ENCODE assay signal across 7 mouse cellular contexts in the genomic region with DNA sequence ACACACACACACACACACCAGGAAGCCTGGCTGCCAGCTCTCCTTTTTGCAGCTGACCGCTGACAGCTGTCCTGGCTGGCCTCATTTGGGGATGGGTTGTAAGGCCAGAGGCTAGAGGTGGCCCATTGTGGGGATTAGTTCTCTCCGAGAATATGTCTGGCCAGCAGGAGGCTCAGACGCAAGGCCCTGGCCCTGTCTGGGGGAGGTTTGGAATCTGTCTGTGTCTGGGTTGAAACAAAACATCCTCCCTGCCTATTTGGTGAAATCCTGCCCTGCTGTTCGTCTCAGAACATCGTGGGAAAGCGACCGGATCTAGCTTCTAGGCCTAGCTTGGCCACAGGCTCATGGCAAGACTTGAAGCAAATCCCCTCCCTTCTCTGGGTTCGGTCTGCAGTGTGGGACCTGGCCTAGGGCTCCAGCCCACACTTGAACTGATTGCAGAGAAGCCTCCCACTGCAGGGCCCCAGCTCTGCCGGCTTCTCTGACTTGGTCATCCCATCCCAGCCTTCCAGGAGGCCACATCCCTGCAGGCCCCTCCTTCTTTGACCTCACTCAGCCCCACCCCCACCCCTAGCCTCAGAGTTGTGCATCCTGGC. TPM values are rescaled to one million over a fixed set of nuclear protein-coding genes. Genes with fewer than 3 reads are reported as not detected.
DNase-seq lines count a peak whose midpoint lies in the region; ATAC-seq and TF ChIP-seq lines count a peak whose summit lies in the region.

No protein-coding gene starts in this region.

- no peaks in the 10 kb centered on the region for H3K36me3 ChIP-seq in liver, embryonic 13.5 days
- H3K36me3 ChIP-seq in stomach, postnatal 0 days (ENCODE audit: control insufficient read depth, insufficient read depth, low read length), result no peaks in the 10 kb centered on the region

- H3K27ac ChIP-seq in liver, embryonic 13.5 days, result peak overlapping the region; percentile 23; the same call in 1 of the 2 replicates
- H3K27ac ChIP-seq in stomach, postnatal 0 days (replicated peaks), result peak overlapping the region; percentile 50

- no peak for ATAC-seq in liver, embryonic 13.5 days (ENCODE audit: low read depth)
- ATAC-seq in stomach, postnatal 0 days (ENCODE audit: low FRiP score, low TSS enrichment), result peak; percentile 73

- TF ChIP-seq EP300 in stomach, postnatal 0 days (optimal IDR thresholded peaks at IDR 0.05), result no peak

- H3K4me3 ChIP-seq in liver, embryonic 13.5 days (replicated peaks), result no peak overlapping the region
- H3K4me3 ChIP-seq in stomach, postnatal 0 days (ENCODE audit: low read depth, low read length), result no peak overlapping the region

- WGBS in liver, embryonic 13.5 days (ENCODE audit: insufficient replicate concordance), result 41% methylated on average over 9 of the region's 9 CpGs
- 34% methylated on average over 9 of the region's 9 CpGs for WGBS in stomach, postnatal 0 days

- H3K27me3 ChIP-seq in liver, embryonic 13.5 days, result no peaks in the 10 kb centered on the region
- H3K27me3 ChIP-seq in stomach, postnatal 0 days (ENCODE audit: control insufficient read depth, insufficient read depth, low read length), result no peaks in the 10 kb centered on the region

- no peaks in the 10 kb centered on the region for H3K9me3 ChIP-seq in liver, embryonic 13.5 days (replicated peaks)
- no peaks in the 10 kb centered on the region for H3K9me3 ChIP-seq in stomach, postnatal 0 days (ENCODE audit: control insufficient read depth, low read length)

- H3K9ac ChIP-seq in liver, embryonic 13.5 days, result no peak overlapping the region
- no peak overlapping the region for H3K9ac ChIP-seq in stomach, postnatal 0 days (ENCODE audit: low read length)

- peaks cover 15% of the 10 kb centered on the region for H3K4me1 ChIP-seq in liver, embryonic 13.5 days (replicated peaks)
- peaks cover 5% of the 10 kb centered on the region; the same call in 1 of the 2 replicates for H3K4me1 ChIP-seq in stomach, postnatal 0 days (replicated peaks; ENCODE audit: control insufficient read depth, insufficient read depth)

- DNase-seq in brain, embryonic 14.5 days (ENCODE audit: low read depth), result peak; percentile 43
- peak; percentile 97 for DNase-seq in fibroblast of lung, adult 2 months (ENCODE audit: low read depth)
- peak; percentile 58 to 61 for DNase-seq in heart, postnatal 36 days
- no peak for DNase-seq in liver, embryonic 13.5 days
- DNase-seq in stomach, postnatal 0 days (ENCODE audit: low spot score), result no peak
- DNase-seq in adrenal gland, postnatal 4 days (ENCODE audit: low spot score in 2 of 2), result no peak
- no peak for DNase-seq in left cerebral cortex, postnatal 4 days

- no peak overlapping the region for H3K4me2 ChIP-seq in liver, embryonic 13.5 days
- H3K4me2 ChIP-seq in stomach, postnatal 0 days (replicated peaks; ENCODE audit: low read depth), result no peak overlapping the region

- intact Hi-C loops in heart, postnatal 36 days (cut with DNase I), result no loop called here
- intact Hi-C loops in left cerebral cortex, postnatal 4 days (cut with DNase I), result no loop called here

- no peak for TF ChIP-seq CTCF in brain, embryonic 14.5 days (IDR thresholded peaks at IDR 0.05; ENCODE audit: borderline replicate concordance, extremely low read depth, insufficient read depth, insufficient read length)
- TF ChIP-seq CTCF in stomach, postnatal 0 days (IDR thresholded peaks at IDR 0.05; ENCODE audit: low read depth), result peak; percentile 53

- no peak for TF ChIP-seq POLR2A in brain, embryonic 14.5 days (IDR thresholded peaks at IDR 0.05; ENCODE audit: borderline replicate concordance, extremely low read depth, insufficient read depth, insufficient read length, poor library complexity, severe bottlenecking)

RNA-seq across cellular contexts. Expression of a gene that starts 17.1 kb away (rescaled TPM):
- 11.8 and 14.4 TPM in 2 replicates for polyA plus RNA-seq in brain, embryonic 14.5 days (2012; rRNA removed)
- total RNA-seq in heart, postnatal 36 days (2021), result 10 to 100 TPM; 29.6 TPM
- polyA plus RNA-seq in liver, embryonic 13.5 days (2015; fragmentation: Nextera tagmentation; extraction: Ambion mirVana), result 2.1 and 2.5 TPM in 2 replicates
- 49.3 and 63.7 TPM in 2 replicates for polyA plus RNA-seq in stomach, postnatal 0 days (2015; fragmentation: Nextera tagmentation; extraction: Ambion mirVana)
- total RNA-seq in adrenal gland, postnatal 4 days (2021), result 10 to 100 TPM; 57.7 to 60.2 TPM
- 1 to 10 TPM; 4.8 to 5.5 TPM for total RNA-seq in left cerebral cortex, postnatal 4 days (2021)

RNA-seq across cellular contexts. Expression of a gene that starts 42.9 kb away (rescaled TPM):
- polyA plus RNA-seq in brain, embryonic 14.5 days (2012; rRNA removed), result 123 and 145 TPM in 2 replicates
- total RNA-seq in heart, postnatal 36 days (2021), result 10 to 100 TPM; 10.2 to 10.4 TPM
- polyA plus RNA-seq in liver, embryonic 13.5 days (2015; fragmentation: Nextera tagmentation; extraction: Ambion mirVana), result 5.2 and 5.5 TPM in 2 replicates
- polyA plus RNA-seq in stomach, postnatal 0 days (2015; fragmentation: Nextera tagmentation; extraction: Ambion mirVana), result 19.9 and 20.4 TPM in 2 replicates
- 10 to 100 TPM; 29.9 to 30.8 TPM for total RNA-seq in adrenal gland, postnatal 4 days (2021)
- 10 to 100 TPM; 84.5 to 93.2 TPM for total RNA-seq in left cerebral cortex, postnatal 4 days (2021)

RNA-seq across cellular contexts. Expression of a gene that starts 46.3 kb away (rescaled TPM):
- polyA plus RNA-seq in brain, embryonic 14.5 days (2012; rRNA removed), result 6.8 and 7.1 TPM in 2 replicates
- 1 to 10 TPM; 8.3 to 9.5 TPM for total RNA-seq in heart, postnatal 36 days (2021)
- polyA plus RNA-seq in liver, embryonic 13.5 days (2015; fragmentation: Nextera tagmentation; extraction: Ambion mirVana), result 18.9 and 21.1 TPM in 2 replicates
- 5.2 and 6.7 TPM in 2 replicates for polyA plus RNA-seq in stomach, postnatal 0 days (2015; fragmentation: Nextera tagmentation; extraction: Ambion mirVana)
- 10 to 100 TPM; 31.6 to 32.1 TPM for total RNA-seq in adrenal gland, postnatal 4 days (2021)
- total RNA-seq in left cerebral cortex, postnatal 4 days (2021), result 10 to 100 TPM; 11.3 to 14.7 TPM

Comparison
In these comparisons a context has a peak if more than half of its experiments do, and no peak if none do; other contexts are left out.
1. DNase-seq: peak in brain, embryonic 14.5 days (single experiment), fibroblast of lung, adult 2 months (single experiment) and heart, postnatal 36 days (2 of 2); none in liver, embryonic 13.5 days (single experiment), stomach, postnatal 0 days (single experiment), adrenal gland, postnatal 4 days (0 of 2) and left cerebral cortex, postnatal 4 days (single experiment).
2. RNA of a gene that starts 17.1 kb away (total RNA-seq): 57.7 to 60.2 TPM in adrenal gland, postnatal 4 days and 29.6 TPM in heart, postnatal 36 days; 4.8 to 5.5 TPM in left cerebral cortex, postnatal 4 days; every median in the first group is over 4 times any median in the second.